Mouse (Mus musculus) limb, embryonic 11.5 days (tissue): Measurements from ENCODE around the gene Gm42715. TPM values are rescaled to one million over a fixed set of nuclear protein-coding genes. Genes with fewer than 3 reads are reported as not detected.

Source experiments
- ATAC-seq: fragments of 200-750 bp; cut with Nextera tagmentation; 2 replicates; pipeline ENCODE4 v1.8.0; 2017; ENCODE audit warnings: low read depth; ENCODE audit not compliant: insufficient number of reproducible peaks, low FRiP score, low TSS enrichment
- DNase-seq: peaks from one replicate; pipeline ENCODE4 v3.0.0-alpha.2; 2015; ENCODE audit warnings: low spot score
- H3K27ac ChIP-seq: fragments of 300-500 bp; sonication (generic); replicated peaks from 2 replicates; pipeline ENCODE4 v1.5.1; 2014; ENCODE audit warnings: low read depth, mild to moderate bottlenecking, low read length
- H3K27me3 ChIP-seq: fragments of 300-500 bp; sonication (generic); 2 replicates; pipeline ENCODE4 v1.6.1; 2014; ENCODE audit warnings: mild to moderate bottlenecking, low read length, mixed read lengths; ENCODE audit not compliant: control insufficient read depth, insufficient read depth
- H3K36me3 ChIP-seq: fragments of 300-500 bp; sonication (generic); 2 replicates; pipeline ENCODE4 v1.6.1; 2014; ENCODE audit warnings: mild to moderate bottlenecking, low read length, moderate library complexity, mixed read lengths; ENCODE audit not compliant: control insufficient read depth, insufficient read depth
- H3K4me1 ChIP-seq: fragments of 300-500 bp; sonication (generic); 2 replicates; pipeline ENCODE4 v1.6.1; 2014; ENCODE audit warnings: low read length, mixed read lengths; ENCODE audit not compliant: control insufficient read depth, insufficient read depth
- H3K4me2 ChIP-seq: fragments of 300-500 bp; sonication (generic); 2 replicates; pipeline ENCODE4 v1.6.1; 2014; ENCODE audit warnings: low read depth, mild to moderate bottlenecking, moderate library complexity; ENCODE audit not compliant: severe bottlenecking
- H3K4me3 ChIP-seq: fragments of 300-500 bp; sonication (generic); 2 replicates; pipeline ENCODE4 v1.5.1; 2014; ENCODE audit warnings: low read depth, low read length
- H3K9ac ChIP-seq: fragments of 300-500 bp; sonication (generic); 2 replicates; pipeline ENCODE4 v1.6.1; 2014; ENCODE audit warnings: mild to moderate bottlenecking, low read length
- H3K9me3 ChIP-seq: fragments of 300-500 bp; sonication (generic); 2 replicates; pipeline ENCODE4 v1.6.1; 2016; ENCODE audit warnings: low read length; ENCODE audit not compliant: control insufficient read depth
- WGBS: fragments of 180-500 bp; shearing (Covaris S2); extraction: QIAGEN DNeasy Blood & Tissue Kit; methylation state at CpG from one replicate; pipeline ENCODE4 v1.1.7; 2014; 5-methylcytosine and 5-hydroxymethylcytosine counted together
- polyA plus RNA-seq: library from polyadenylated mRNA; unstranded; fragments of >200 nt; fragmentation: Nextera tagmentation; extraction: Ambion mirVana; gene quantifications from 2 replicates; pipeline ENCODE4 v1.2.1, GENCODE M21; 2014

Gm42715 gene
- 19.4 and 21.0 TPM in 2 replicates for polyA plus RNA-seq

DNA sequence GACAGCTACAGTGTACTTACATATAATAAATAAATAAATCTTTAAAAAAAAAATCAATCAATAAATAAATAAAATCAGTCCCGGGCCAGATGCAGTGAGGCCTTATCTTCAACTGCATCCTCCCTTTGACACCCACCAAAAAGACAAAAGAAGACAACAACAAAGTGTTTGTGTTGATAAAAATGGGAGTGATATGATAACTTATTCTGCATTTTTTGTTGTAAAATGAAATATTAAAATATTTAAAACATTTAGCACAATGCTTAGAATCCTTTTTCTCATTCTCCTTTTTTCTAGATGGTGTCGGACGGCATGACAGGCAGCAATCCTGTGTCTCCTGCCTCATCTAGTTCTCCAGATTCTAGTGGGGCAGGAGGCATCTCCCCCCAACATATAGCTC lies at the start of gene Gm42715:
Gene Gm42715 (plus strand): TSS at position 301 of the 400 bp plus-strand sequence.
- WGBS = 96% methylated on average over 3 of the region's 3 CpGs
- H3K4me1 ChIP-seq = no peaks in the 10 kb centered on the region
- H3K9me3 ChIP-seq = no peaks in the 10 kb centered on the region
- no peak within 1 kb of the TSS for H3K27ac ChIP-seq
- H3K9ac ChIP-seq = no peak within 1 kb of the TSS
- DNase-seq = no peak
- H3K4me2 ChIP-seq = no peak within 1 kb of the TSS
- no peak for ATAC-seq
- H3K4me3 ChIP-seq = no peak within 1 kb of the TSS
- no peaks in the 10 kb centered on the region for H3K27me3 ChIP-seq
- H3K36me3 ChIP-seq = peaks cover 30% of the 10 kb centered on the region; the same call in 1 of the 2 replicates

DNA sequence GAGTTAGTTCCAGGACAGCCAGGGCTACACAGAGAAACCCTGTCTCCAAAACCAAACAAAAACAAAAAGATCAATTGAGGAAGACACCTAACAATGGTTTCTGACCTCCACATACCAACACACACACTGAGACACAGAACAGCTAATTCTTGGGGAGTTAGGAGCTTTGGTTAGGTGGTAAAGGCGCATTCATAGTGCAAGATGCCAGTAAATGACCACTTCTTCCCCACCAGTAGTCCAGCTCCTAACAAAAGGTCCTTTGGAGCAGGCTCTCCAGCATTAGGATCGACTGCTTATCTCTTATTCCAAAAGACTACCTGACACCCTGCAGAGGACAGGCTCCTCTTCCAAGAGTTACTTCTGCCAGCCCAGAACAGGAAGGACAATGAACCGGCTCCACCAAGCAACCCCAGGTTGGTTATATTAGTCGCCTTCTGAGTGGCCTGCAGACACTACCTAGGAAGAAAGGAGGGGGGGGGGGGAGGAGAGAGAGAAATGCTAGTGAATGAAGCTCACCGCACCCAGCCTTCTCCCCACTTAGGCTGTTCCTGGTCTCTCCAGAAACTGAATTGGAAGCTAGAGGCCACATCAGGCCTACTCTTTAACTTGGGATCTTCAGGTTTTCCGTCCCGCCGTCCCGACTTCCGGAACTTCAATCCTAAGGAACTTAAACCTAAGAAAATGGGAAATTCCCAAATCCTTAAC lies 49.2 kb upstream of the Gm42715 start:
- H3K36me3 ChIP-seq = peaks cover 14% of the 10 kb centered on the region; the same call in 1 of the 2 replicates
- ATAC-seq (no peak), DNase-seq (peak; percentile 55)
- peak overlapping the region; percentile 63 for H3K4me3 ChIP-seq
- peaks cover 4% of the 10 kb centered on the region; the same call in 1 of the 2 replicates for H3K4me1 ChIP-seq
- no peaks in the 10 kb centered on the region for H3K9me3 ChIP-seq
- WGBS = 9% methylated on average over 10 of the region's 10 CpGs
- peak overlapping the region; percentile 63 for H3K9ac ChIP-seq
- H3K27me3 ChIP-seq = no peaks in the 10 kb centered on the region
- H3K4me2 ChIP-seq = peak overlapping the region; percentile 79
- peak overlapping the region; percentile 77 for H3K27ac ChIP-seq

GRCm38 (mm10) chr7:127470743-127471645 lies 48.4 kb upstream of the Gm42715 start:
- no peaks in the 10 kb centered on the region for H3K27me3 ChIP-seq
- ATAC-seq (peak; percentile 87), DNase-seq (peak; percentile 89)
- WGBS = under 1% methylated on average over 46 of the region's 46 CpGs
- peak overlapping the region; percentile 77 for H3K27ac ChIP-seq
- H3K36me3 ChIP-seq = peaks cover 20% of the 10 kb centered on the region
- peak overlapping the region; percentile 79 for H3K4me2 ChIP-seq
- H3K4me1 ChIP-seq = peaks cover 4% of the 10 kb centered on the region; the same call in 1 of the 2 replicates
- peak overlapping the region; percentile 63 for H3K9ac ChIP-seq
- H3K4me3 ChIP-seq = peak overlapping the region; percentile 63
- H3K9me3 ChIP-seq = no peaks in the 10 kb centered on the region

GRCm38 (mm10) chr7:127471646-127472010 lies 47.8 kb upstream of the Gm42715 start:
- Histone ChIP-seq H3K4me3 (peak overlapping the region; percentile 63), H3K4me2 (peak overlapping the region; percentile 79), H3K27me3 (no peaks in the 10 kb centered on the region), H3K36me3 (peaks cover 23% of the 10 kb centered on the region), H3K4me1 (peaks cover 4% of the 10 kb centered on the region; the same call in 1 of the 2 replicates), H3K9me3 (no peaks in the 10 kb centered on the region), H3K9ac (peak overlapping the region; percentile 63), H3K27ac (peak overlapping the region; percentile 77)
- ATAC-seq (peak; percentile 17), DNase-seq (no peak)
- WGBS = under 1% methylated on average over 25 of the region's 25 CpGs

DNA sequence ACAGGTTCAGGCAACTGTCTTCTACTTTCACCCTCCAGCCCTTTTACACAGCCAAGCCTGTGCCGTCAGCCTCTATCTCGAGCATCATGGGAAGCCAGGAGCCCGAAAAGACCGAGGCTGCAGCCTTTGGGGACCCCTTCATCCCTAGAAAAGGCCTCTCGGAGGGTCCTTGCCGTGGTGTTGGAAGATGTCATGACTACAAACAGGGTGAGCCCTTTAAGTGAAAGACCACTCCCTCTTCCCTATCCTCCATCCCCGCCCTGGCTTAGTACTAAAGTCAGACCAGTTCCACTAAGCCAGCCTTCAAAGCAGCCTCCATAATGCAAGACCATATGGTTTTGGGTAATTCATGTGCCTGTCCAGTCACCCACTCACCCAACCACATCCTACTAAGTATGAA lies 47.3 kb upstream of the Gm42715 start:
- Histone ChIP-seq H3K27me3 (no peaks in the 10 kb centered on the region), H3K4me2 (peak overlapping the region; percentile 79), H3K9ac (peak overlapping the region; percentile 63), H3K36me3 (peaks cover 21% of the 10 kb centered on the region), H3K4me3 (peak overlapping the region; percentile 63), H3K4me1 (peaks cover 7% of the 10 kb centered on the region; the same call in 1 of the 2 replicates), H3K9me3 (no peaks in the 10 kb centered on the region), H3K27ac (peak overlapping the region; percentile 77)
- DNase-seq (peak; percentile 47), ATAC-seq (no peak)
- under 1% methylated on average over 7 of the region's 7 CpGs for WGBS

DNA sequence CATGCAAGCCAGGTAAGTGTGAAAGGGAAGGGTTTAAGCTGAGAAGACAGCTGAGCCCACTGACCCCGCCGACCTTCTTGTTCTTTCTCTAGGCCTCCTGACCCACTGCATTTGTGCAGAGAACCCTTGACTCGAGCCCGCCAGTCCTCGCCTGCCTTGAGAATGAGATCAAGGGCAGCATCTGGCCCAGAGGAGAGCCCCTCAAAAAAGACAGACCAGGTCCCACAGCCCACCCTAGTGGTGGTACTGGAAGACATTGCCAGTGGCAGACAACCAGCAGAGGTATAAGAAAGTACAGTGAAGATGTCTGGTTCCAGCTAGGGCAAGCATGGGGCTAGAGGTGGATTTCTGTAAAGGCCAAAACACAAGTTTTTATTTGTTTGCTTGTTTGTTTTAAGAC lies 45.7 kb upstream of the Gm42715 start:
- DNase-seq = no peak
- H3K36me3 ChIP-seq = peaks cover 21% of the 10 kb centered on the region
- H3K4me3 ChIP-seq = no peak overlapping the region
- H3K27me3 ChIP-seq = no peaks in the 10 kb centered on the region
- no peak overlapping the region for H3K9ac ChIP-seq
- H3K9me3 ChIP-seq = no peaks in the 10 kb centered on the region
- no peak overlapping the region for H3K27ac ChIP-seq
- WGBS = 91% methylated on average over 5 of the region's 5 CpGs
- H3K4me1 ChIP-seq = peaks cover 9% of the 10 kb centered on the region; the same call in 1 of the 2 replicates
- no peak overlapping the region for H3K4me2 ChIP-seq
- no peak for ATAC-seq

GRCm38 (mm10) chr7:127474378-127475070 lies 44.9 kb upstream of the Gm42715 start:
- DNase-seq = no peak
- 86% methylated on average over 6 of the region's 6 CpGs for WGBS

More at GRCm38 (mm10) chr7:127474378-127475070, 44.9 kb upstream of the Gm42715 start:
- Histone ChIP-seq H3K9ac (no peak overlapping the region), H3K9me3 (no peaks in the 10 kb centered on the region), H3K36me3 (peaks cover 21% of the 10 kb centered on the region), H3K27ac (no peak overlapping the region), H3K4me2 (no peak overlapping the region), H3K4me3 (no peak overlapping the region), H3K4me1 (peaks cover 9% of the 10 kb centered on the region; the same call in 1 of the 2 replicates), H3K27me3 (no peaks in the 10 kb centered on the region)
- ATAC-seq = no peak
